Mouse (Mus musculus): ENCODE measurements at regions not wholly inside any gene's neighbourhood (a gene's known extent, or its start where the extent isn't known, plus 50 kb on each side); places are given as distances from the start of the nearest gene placed in this dataset.
A peak's percentile ranks its signal among the peaks of the same experiment; 100 is the strongest.

DNA sequence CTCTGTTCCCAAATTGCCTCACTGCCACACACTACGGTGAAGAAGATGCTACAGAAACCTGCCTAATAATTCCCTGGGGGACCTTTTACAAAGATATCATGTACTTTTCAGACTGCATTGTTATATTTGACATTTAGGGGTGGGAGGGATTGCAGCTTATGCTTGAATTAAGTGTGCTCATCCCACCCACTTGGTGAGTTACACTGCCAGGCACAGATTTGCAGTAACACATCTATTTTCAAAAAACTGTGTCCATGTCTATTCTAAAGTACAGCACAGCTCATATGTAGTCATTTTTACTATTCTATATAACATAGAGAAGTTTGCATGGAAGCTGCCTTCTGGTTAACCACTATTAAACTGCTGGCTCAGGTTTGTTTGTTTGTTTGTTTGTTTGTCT is 404.3 kb upstream of the Xrcc4 start:
- no peak for DNase-seq

DNA sequence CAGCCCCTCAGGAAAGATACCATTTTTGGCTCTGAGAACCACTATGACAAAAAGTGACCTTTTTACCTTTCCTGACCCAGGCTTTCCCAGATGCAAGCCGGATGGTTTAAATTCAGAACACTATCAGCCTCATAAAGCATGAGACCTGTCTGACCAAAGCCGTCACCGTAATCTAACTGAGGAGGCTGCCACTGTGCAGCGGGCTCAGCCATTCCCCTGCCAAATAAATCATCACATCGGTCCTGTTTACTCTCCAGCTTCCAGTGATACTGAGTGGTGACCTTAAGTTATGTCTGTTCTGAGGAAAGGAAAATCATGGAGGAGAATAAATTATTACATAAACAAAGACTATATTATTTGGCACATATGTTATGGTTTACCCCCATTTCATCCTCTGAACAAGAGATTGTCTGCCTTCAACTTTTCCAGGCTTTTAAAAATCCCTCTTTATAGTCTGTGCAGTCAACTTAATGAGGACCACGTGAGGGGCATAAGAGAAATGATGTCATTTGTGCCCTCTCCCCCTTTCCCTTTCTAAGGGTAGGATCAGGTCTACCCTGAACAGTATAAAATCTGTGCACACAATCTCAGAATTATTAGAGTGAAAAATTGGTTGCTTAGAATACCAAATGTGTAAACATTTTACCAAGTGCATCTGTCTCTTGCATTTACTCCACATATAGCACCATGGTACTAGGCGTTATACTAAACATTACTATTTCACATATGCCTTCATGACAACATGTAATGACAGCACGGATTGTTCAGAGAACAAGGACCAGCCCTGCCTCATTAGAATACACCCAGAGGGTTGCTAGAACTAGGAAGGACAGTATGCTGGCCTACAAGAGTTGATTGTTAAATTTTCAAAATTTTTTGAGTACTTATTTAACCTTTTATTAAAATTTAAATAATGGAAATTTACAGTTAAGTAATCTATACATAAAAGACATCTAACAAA is 401.9 kb upstream of the Xrcc4 start:
- no peak for DNase-seq

DNA sequence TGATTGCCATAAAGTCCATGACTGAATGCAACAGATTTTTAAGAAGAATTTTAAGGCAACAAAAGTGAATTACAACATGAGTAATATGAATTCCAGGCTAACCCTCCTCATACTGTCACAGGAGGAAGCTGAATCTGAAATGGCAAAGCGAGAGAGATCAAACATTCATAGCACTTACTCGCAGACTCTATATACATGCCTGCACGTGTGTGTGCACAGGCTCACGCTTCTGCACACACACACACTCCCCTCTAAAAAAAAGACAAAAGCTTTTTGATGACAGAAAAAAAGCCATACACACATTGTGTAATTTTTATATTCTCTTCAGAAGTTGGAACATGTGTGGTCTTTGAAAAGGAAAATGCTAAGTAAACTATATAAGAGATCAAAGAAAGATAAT is 391.1 kb upstream of the Xrcc4 start:
- DNase-seq, result no peak

DNA sequence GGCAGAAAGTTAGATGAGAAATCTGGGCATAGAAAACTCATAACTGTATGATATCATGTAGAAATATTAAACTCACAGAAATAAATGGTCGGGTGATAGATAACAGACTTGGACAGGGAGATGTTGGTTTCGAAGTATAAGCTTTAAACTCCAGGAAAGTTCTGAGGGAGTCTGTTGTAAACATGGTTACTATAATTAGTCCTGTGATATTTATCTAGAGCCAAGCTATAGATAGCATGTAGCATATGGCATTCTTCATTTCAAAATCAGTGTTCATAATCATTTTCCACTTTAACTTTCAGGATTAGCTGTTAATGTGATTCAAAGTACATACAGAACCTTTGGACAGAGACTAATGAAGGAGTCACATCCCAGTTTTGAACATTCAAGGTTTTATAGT is 387.5 kb upstream of the Xrcc4 start:
- DNase-seq, result no peak

- DNase-seq, result no peak
Observed at GRCm38 (mm10) chr13:90474507-90474906, 385.1 kb upstream of the Xrcc4 start.

GRCm38 (mm10) chr13:90474053-90474452 is 384.6 kb upstream of the Xrcc4 start:
- DNase-seq, result no peak

GRCm38 (mm10) chr13:90473041-90473825 is 383.8 kb upstream of the Xrcc4 start:
- DNase-seq, result no peak

- no peak for DNase-seq
Observed at GRCm38 (mm10) chr13:90466096-90466495, 376.7 kb upstream of the Xrcc4 start.

GRCm38 (mm10) chr13:90464051-90464450 is 374.6 kb upstream of the Xrcc4 start:
- DNase-seq, result peak; percentile 26 to 37

- no peak for DNase-seq
Observed at GRCm38 (mm10) chr13:90463381-90463780, 374.0 kb upstream of the Xrcc4 start.

GRCm38 (mm10) chr13:90454631-90455030 is 365.2 kb upstream of the Xrcc4 start:
- DNase-seq, result no peak

- no peak for DNase-seq
Observed at GRCm38 (mm10) chr13:90426901-90427300, 337.5 kb upstream of the Xrcc4 start.

DNA sequence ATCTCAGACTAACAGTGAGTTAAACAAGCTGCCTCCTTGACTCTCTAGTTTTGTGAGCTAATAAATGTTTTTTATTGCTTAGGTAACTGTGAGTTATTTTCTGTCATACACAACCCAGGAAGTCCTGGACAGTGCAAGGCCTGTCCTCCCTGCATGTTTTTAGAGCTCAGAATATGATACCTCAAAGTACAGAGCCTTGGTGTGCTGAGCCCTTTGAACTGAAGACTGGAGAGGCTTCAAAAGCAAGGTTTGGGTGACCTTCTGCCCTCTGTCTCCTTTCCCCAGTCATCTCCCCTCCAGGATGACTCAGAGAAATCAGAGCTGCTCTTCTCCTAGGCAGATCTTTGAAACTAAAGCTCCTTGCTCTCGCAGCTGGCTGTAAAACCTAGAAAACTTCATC is 336.0 kb upstream of the Xrcc4 start:
- DNase-seq, result no peak

DNA sequence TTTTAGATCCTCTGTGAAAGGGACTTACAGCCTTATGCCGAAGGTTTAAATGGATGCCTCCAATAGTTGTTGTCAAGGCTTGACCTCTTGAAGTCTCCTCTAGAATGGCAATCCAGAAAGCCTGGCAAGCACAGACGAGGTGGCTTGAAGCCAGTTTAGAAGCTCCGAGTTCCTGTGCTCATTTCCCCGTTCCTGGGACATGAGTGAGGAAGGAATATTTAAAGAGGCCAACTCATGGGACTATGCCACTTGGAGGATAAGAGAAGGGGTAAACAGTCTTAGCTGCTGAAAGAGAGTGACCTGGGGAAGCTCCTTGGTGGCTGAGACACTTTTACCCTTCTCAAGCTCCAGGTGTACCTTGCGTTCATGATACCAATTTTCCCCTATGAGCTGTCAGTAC is 335.1 kb upstream of the Xrcc4 start:
- DNase-seq, result no peak

- no peak for DNase-seq
Observed at GRCm38 (mm10) chr13:90420966-90421365, 331.6 kb upstream of the Xrcc4 start.

DNA sequence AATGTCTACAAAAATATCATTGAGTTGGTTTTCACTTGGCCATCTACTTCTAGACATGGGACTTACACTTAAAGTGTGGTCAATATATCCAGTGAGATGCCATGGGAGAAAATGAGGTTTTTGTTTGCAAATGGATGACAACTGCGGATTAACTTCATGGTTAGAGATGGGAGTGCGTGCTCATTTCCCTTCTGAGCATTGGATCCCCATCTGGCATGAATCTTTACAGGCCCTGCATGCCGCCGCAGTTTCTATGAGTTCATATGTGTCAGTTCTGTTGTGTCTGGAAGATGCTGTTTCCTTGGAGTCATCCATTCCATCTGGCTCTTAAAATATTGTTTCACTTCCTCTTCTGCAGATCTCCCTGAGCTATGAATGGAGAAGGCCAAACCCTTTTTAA is 315.0 kb upstream of the Xrcc4 start:
- DNase-seq, result no peak

DNA sequence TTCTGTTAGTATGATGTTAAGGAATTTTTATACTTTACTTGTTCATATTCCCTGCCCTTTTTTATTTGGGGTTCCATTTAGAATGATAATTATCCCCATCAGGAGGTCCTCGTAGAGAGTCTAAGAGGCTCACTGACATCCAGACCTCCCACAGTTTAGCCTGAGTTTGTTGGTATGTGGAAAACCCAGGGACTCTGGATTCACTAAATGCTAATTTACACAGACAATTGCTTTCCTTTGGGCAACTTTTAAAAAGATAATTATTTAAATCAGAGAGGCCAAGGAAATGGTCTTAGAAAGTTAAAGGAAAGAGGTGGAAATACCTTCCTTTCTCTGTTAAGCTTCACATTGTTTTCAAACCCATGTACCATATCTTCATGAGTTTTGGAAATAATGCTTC is 312.7 kb upstream of the Xrcc4 start:
- DNase-seq, result no peak

GRCm38 (mm10) chr13:90401496-90401895 is 312.1 kb upstream of the Xrcc4 start:
- no peak for DNase-seq

- no peak for DNase-seq
Observed at GRCm38 (mm10) chr13:90395274-90396023, 306.0 kb upstream of the Xrcc4 start.

DNA sequence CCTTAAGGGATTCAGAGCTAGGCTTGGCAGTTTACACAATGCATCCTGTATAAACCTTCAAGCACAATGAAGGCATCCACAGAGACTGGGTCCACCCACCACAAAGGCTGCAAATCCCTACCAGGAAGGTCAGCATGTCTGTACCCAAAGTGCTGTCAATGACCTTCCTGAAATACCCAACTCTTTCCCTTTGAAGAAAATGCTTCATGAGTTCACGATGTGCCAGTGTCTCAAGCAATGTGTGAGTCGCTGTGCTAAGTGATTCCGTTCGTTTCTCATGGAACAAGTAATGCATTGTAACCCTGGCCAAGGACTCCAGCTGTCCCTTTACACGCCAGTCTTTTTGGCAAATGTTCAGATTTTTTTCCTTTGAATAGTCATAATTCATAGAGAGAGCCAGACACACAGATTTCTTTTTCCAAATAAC is 305.4 kb upstream of the Xrcc4 start:
- peak; percentile 45 to 58 for DNase-seq

DNA sequence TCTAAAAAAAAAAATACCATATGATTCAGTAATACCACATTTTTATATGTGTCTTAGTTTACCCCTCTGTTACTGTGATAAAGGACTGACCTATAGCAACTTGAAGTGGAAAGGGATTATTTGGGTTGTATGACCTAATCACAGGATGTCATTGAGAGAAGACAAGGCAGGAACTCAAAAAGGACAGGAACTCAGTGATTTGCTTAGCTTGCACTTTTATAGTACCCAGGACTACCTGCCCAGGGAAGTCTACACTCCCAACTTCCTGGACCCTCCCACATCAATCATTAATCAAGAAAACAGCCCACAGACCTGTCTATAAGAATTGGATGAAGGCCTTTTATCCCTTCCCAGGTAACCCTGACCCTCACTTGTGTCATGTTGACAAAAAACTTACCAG is 303.0 kb upstream of the Xrcc4 start:
- DNase-seq, result no peak

GRCm38 (mm10) chr13:90376619-90377018 is 287.2 kb upstream of the Xrcc4 start:
- no peak for DNase-seq

GRCm38 (mm10) chr13:90376207-90376606 is 286.8 kb upstream of the Xrcc4 start:
- no peak for DNase-seq
